Mouse (Mus musculus) regulatory T cell (primary cell): Measurements from ENCODE around the gene Spaar.
"Not testable (repeated sequence)": the region's sequence is repeated elsewhere in the genome, so short reads cannot be mapped to it uniquely, and the experiment has no call there.

ENCODE experiments used
- in situ Hi-C: fragments of 300-600 bp; cut with MboI, MseI; formaldehyde crosslinking; loops from one replicate; pipeline ENCODE4 v1.15.1; 2025; ENCODE audit warnings: high pct_unique_total_duplicates

Gene Spaar

DNA sequence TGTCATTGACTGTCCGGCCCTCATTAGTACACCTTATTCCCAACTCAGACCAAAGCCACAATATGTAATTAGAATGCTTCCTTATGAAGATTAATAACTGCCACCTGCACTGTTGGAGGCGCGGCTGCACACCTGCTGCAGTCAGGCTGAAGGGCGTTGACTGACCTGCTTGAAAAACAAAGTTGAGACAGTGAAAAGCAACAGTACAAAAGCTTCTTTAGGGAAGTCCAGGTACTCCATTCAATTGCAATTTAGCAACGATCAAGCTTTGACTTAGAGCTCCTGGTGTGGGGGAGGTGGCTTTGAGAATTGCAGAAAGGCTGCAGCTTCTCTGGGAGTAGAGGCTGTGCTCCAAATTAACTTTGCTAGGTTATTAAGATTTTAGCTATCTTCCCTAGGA, 66.0 kb downstream of the Spaar start:
- in situ Hi-C loops: not testable (repeated sequence)

DNA sequence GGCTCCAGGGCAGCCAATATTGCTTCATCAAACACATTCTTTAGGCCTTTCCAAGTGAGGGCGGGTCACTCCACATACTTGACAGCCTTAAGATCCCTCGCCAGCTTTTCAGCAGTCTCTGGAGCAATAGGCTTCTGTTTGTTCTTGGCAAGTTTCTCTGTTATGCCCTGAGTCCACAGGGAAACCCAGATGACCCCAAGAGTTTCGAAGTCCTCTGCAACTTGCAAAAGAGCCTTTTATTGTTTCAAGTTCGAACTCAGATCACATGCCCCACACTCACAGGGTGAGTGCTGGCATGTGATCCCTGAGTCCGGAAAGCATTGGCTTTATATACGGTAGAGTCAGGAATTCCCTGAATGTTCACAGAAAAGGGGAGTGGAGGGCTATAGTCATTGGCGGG, 69.1 kb downstream of the Spaar start:
- in situ Hi-C loops: no loop called here
